Mouse (Mus musculus): ENCODE measurements around the gene Cpm.

DNA sequence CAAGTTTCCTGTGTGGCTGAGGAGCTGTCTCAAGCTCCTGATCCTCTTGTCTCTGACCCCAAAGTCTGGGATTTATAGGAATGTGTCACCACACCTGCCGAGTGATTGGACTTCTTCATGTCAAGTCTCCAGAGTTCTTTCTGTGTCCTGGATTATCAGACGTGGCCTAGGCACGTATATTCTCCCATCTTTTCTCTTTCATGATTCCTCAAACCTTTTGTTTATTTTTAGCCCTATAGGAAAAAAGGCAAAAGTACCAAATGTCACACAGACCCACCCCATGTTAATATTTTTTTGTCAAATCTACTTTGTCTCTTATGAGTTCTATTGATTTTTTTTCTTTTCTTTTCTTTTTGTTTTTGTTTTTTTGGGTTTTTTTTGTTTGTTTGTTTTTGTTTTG is 19.3 kb downstream of the Cpm start:
- TF ChIP-seq POLR2A (IDR thresholded peaks at IDR 0.05; ENCODE audit: extremely low read depth, insufficient read depth, low read length) (no peak), CTCF (IDR thresholded peaks at IDR 0.05; ENCODE audit: low read depth, low read length) (no peak)

Measured in liver, adult 2 months (tissue).